Mouse (Mus musculus) forebrain, postnatal 0 days (tissue): ENCODE measurements around the gene Ccl17. TPM values are rescaled to one million over a fixed set of nuclear protein-coding genes. Genes with fewer than 3 reads are reported as not detected.

Experiments
- ATAC-seq: fragments of 200-750 bp; cut with Nextera tagmentation; 2 replicates; pipeline ENCODE4 v1.8.0; 2017; ENCODE audit warnings: mild to moderate bottlenecking, moderate library complexity
- DNase-seq: peaks from one replicate; pipeline ENCODE4 v3.0.0-alpha.2; 2015
- H3K27ac ChIP-seq: fragments of 300-500 bp; sonication (generic); 2 replicates; pipeline ENCODE4 v1.5.1; 2014; ENCODE audit warnings: low read depth, mild to moderate bottlenecking, antibody characterized with exemption, low read length, moderate library complexity, mixed read lengths
- H3K27me3 ChIP-seq: fragments of 300-500 bp; sonication (generic); 2 replicates; pipeline ENCODE4 v1.6.1; 2014; ENCODE audit warnings: mild to moderate bottlenecking, low read length, mixed read lengths; ENCODE audit not compliant: insufficient read depth
- H3K36me3 ChIP-seq: fragments of 300-500 bp; sonication (generic); 2 replicates; pipeline ENCODE4 v1.6.1; 2014; ENCODE audit warnings: mild to moderate bottlenecking, moderate library complexity; ENCODE audit not compliant: insufficient read depth
- H3K4me1 ChIP-seq: fragments of 300-500 bp; sonication (generic); 2 replicates; pipeline ENCODE4 v1.6.1; 2014; ENCODE audit warnings: antibody characterized with exemption; ENCODE audit not compliant: insufficient read depth
- H3K4me2 ChIP-seq: fragments of 300-500 bp; sonication (generic); 2 replicates; pipeline ENCODE4 v1.6.1; 2014; ENCODE audit warnings: low read depth, mild to moderate bottlenecking, moderate library complexity
- H3K4me3 ChIP-seq: fragments of 300-500 bp; sonication (generic); 2 replicates; pipeline ENCODE4 v1.5.1; 2014; ENCODE audit warnings: low read depth, low read length, mixed read lengths
- H3K9ac ChIP-seq: fragments of 300-500 bp; sonication (generic); 2 replicates; pipeline ENCODE4 v1.6.1; 2014; ENCODE audit warnings: mild to moderate bottlenecking
- H3K9me3 ChIP-seq: fragments of 300-500 bp; sonication (generic); 2 replicates; pipeline ENCODE4 v1.6.1; 2016; ENCODE audit warnings: low read length
- CTCF ChIP-seq: sonication (generic); IDR thresholded peaks from 2 replicates; pipeline ENCODE4 v1.5.1; 2016; ENCODE audit warnings: antibody characterized with exemption, control low read depth, low read depth
- WGBS: fragments of 180-500 bp; shearing (Covaris S2); extraction: QIAGEN DNeasy Blood & Tissue Kit; methylation state at CpG from one replicate; pipeline ENCODE4 v1.1.7; 2014; 5-methylcytosine and 5-hydroxymethylcytosine counted together
- polyA plus RNA-seq: library from polyadenylated mRNA; unstranded; fragments of >200 nt; fragmentation: Nextera tagmentation; extraction: Ambion mirVana; gene quantifications from 2 replicates; pipeline ENCODE4 v1.2.1, GENCODE M21; 2015
- total RNA-seq: library from RNA; depleted of rRNA; stranded (reverse); fragments of >200 nt; gene quantifications from 2 replicates; pipeline ENCODE4 v1.2.3, GENCODE M21; 2014

The Ccl17 gene
- total and polyA plus RNA-seq, 2 experiments from 2014 or later = 5.0 TPM; not detected in 1

- no peaks in the 10 kb centered on the region for H3K9me3 ChIP-seq
- no peak for TF ChIP-seq CTCF
- DNase-seq (no peak), ATAC-seq (no peak)
- H3K27ac ChIP-seq = no peak overlapping the region
- H3K4me3 ChIP-seq = no peak overlapping the region
- 52% methylated on average over 10 of the region's 10 CpGs for WGBS
- no peak overlapping the region for H3K9ac ChIP-seq
- no peaks in the 10 kb centered on the region for H3K4me1 ChIP-seq
- no peak overlapping the region for H3K4me2 ChIP-seq
- no peaks in the 10 kb centered on the region for H3K36me3 ChIP-seq
- H3K27me3 ChIP-seq = no peaks in the 10 kb centered on the region
Observed at GRCm38 (mm10) chr8:94789256-94789955, 20.8 kb upstream of the Ccl17 start.

- WGBS = 91% methylated on average over 4 of the region's 4 CpGs
- Histone ChIP-seq H3K4me3 (no peak overlapping the region), H3K9me3 (no peaks in the 10 kb centered on the region), H3K4me1 (no peaks in the 10 kb centered on the region), H3K27ac (no peak overlapping the region), H3K27me3 (no peaks in the 10 kb centered on the region), H3K9ac (no peak overlapping the region), H3K36me3 (no peaks in the 10 kb centered on the region), H3K4me2 (no peak overlapping the region)
- DNase-seq (no peak), ATAC-seq (no peak)
- no peak for TF ChIP-seq CTCF
Observed at GRCm38 (mm10) chr8:94794368-94794767, 15.9 kb upstream of the Ccl17 start.

- ATAC-seq = no peak
- no peaks in the 10 kb centered on the region for H3K27me3 ChIP-seq
- H3K4me2 ChIP-seq = no peak overlapping the region
- no peak overlapping the region for H3K4me3 ChIP-seq
- H3K36me3 ChIP-seq = no peaks in the 10 kb centered on the region
- no peak overlapping the region for H3K27ac ChIP-seq
- DNase-seq = no peak
- WGBS = 96% methylated on average over 2 of the region's 2 CpGs
- no peaks in the 10 kb centered on the region for H3K9me3 ChIP-seq
- TF ChIP-seq CTCF = no peak
- H3K4me1 ChIP-seq = no peaks in the 10 kb centered on the region
- no peak overlapping the region for H3K9ac ChIP-seq
Observed at GRCm38 (mm10) chr8:94794782-94795181, 15.5 kb upstream of the Ccl17 start.

GRCm38 (mm10) chr8:94800278-94800968 is 9.8 kb upstream of the Ccl17 start:
- Histone ChIP-seq H3K9ac (no peak overlapping the region), H3K4me1 (no peaks in the 10 kb centered on the region), H3K27ac (no peak overlapping the region), H3K4me2 (no peak overlapping the region), H3K9me3 (no peaks in the 10 kb centered on the region), H3K27me3 (no peaks in the 10 kb centered on the region), H3K36me3 (no peaks in the 10 kb centered on the region), H3K4me3 (no peak overlapping the region)
- 64% methylated on average over 7 of the region's 7 CpGs for WGBS
- ATAC-seq = no peak
- DNase-seq = no peak
- no peak for TF ChIP-seq CTCF

- H3K4me2 ChIP-seq = no peak overlapping the region
- 42% methylated on average over 14 of the region's 14 CpGs for WGBS
- no peak for ATAC-seq
Observed at GRCm38 (mm10) chr8:94801293-94802095, 8.8 kb upstream of the Ccl17 start.

GRCm38 (mm10) chr8:94802375-94802774 is 7.9 kb upstream of the Ccl17 start:
- Histone ChIP-seq H3K27ac (no peak overlapping the region), H3K9me3 (no peaks in the 10 kb centered on the region), H3K9ac (no peak overlapping the region), H3K36me3 (no peaks in the 10 kb centered on the region), H3K4me2 (no peak overlapping the region), H3K4me1 (no peaks in the 10 kb centered on the region), H3K27me3 (no peaks in the 10 kb centered on the region), H3K4me3 (no peak overlapping the region)
- WGBS = 89% methylated on average over 4 of the region's 4 CpGs
- ATAC-seq = no peak
- no peak for DNase-seq
- TF ChIP-seq CTCF = no peak

More at GRCm38 (mm10) chr8:94801293-94802095, 8.8 kb upstream of the Ccl17 start:
- TF ChIP-seq CTCF = peak; percentile 59
- no peaks in the 10 kb centered on the region for H3K36me3 ChIP-seq
- no peak for DNase-seq
- H3K27ac ChIP-seq = no peak overlapping the region
- H3K4me3 ChIP-seq = no peak overlapping the region
- H3K4me1 ChIP-seq = no peaks in the 10 kb centered on the region
- no peaks in the 10 kb centered on the region for H3K9me3 ChIP-seq
- H3K9ac ChIP-seq = no peak overlapping the region
- H3K27me3 ChIP-seq = no peaks in the 10 kb centered on the region

GRCm38 (mm10) chr8:94803551-94803950 is 6.7 kb upstream of the Ccl17 start:
- no peak for DNase-seq

More at GRCm38 (mm10) chr8:94803551-94803950, 6.7 kb upstream of the Ccl17 start:
- H3K9me3 ChIP-seq = no peaks in the 10 kb centered on the region
- H3K4me2 ChIP-seq = no peak overlapping the region
- ATAC-seq = no peak
- H3K4me1 ChIP-seq = no peaks in the 10 kb centered on the region
- H3K9ac ChIP-seq = no peak overlapping the region
- no peak for TF ChIP-seq CTCF
- H3K4me3 ChIP-seq = no peak overlapping the region
- 79% methylated on average over 6 of the region's 6 CpGs for WGBS
- no peaks in the 10 kb centered on the region for H3K27me3 ChIP-seq
- H3K36me3 ChIP-seq = no peaks in the 10 kb centered on the region
- no peak overlapping the region for H3K27ac ChIP-seq
